Mouse (Mus musculus): ENCODE measurements at regions not wholly inside any gene's neighbourhood (a gene's known extent, or its start where the extent isn't known, plus 50 kb on each side); places are given as distances from the start of the nearest gene placed in this dataset.
A peak's percentile ranks its signal among the peaks of the same experiment; 100 is the strongest.

GRCm38 (mm10) chr2:143246131-143246665 is 167.9 kb downstream of the Otor start:
- ATAC-seq (ENCODE audit: extremely low read depth, insufficient number of reproducible peaks, low FRiP score, poor library complexity, severe bottlenecking) = no peak

- no peak for ATAC-seq (ENCODE audit: extremely low read depth, insufficient number of reproducible peaks, low FRiP score, poor library complexity, severe bottlenecking)
Observed at GRCm38 (mm10) chr2:143269026-143269425, 190.8 kb downstream of the Otor start.

GRCm38 (mm10) chr2:143270826-143271225 is 192.6 kb downstream of the Otor start:
- ATAC-seq (ENCODE audit: extremely low read depth, insufficient number of reproducible peaks, low FRiP score, poor library complexity, severe bottlenecking) = no peak

- no peak for ATAC-seq (ENCODE audit: extremely low read depth, insufficient number of reproducible peaks, low FRiP score, poor library complexity, severe bottlenecking)
Observed at GRCm38 (mm10) chr2:143305747-143306570, 227.7 kb downstream of the Otor start.

GRCm38 (mm10) chr2:143306571-143306925 is 228.3 kb downstream of the Otor start:
- ATAC-seq (ENCODE audit: extremely low read depth, insufficient number of reproducible peaks, low FRiP score, poor library complexity, severe bottlenecking) = no peak

GRCm38 (mm10) chr2:143325486-143325885 is 220.5 kb upstream of the Pcsk2 start:
- 0 out of 2 replicates have a peak, but pooled peaks have one; percentile 6 for ATAC-seq (ENCODE audit: extremely low read depth, insufficient number of reproducible peaks, low FRiP score, poor library complexity, severe bottlenecking)

- ATAC-seq (ENCODE audit: extremely low read depth, insufficient number of reproducible peaks, low FRiP score, poor library complexity, severe bottlenecking) = no peak
Observed at GRCm38 (mm10) chr2:143332071-143332470, 213.9 kb upstream of the Pcsk2 start.

GRCm38 (mm10) chr2:143340364-143340763 is 205.6 kb upstream of the Pcsk2 start:
- ATAC-seq (ENCODE audit: extremely low read depth, insufficient number of reproducible peaks, low FRiP score, poor library complexity, severe bottlenecking) = no peak

- no peak for ATAC-seq (ENCODE audit: extremely low read depth, insufficient number of reproducible peaks, low FRiP score, poor library complexity, severe bottlenecking)
Observed at GRCm38 (mm10) chr2:143364193-143364592, 181.8 kb upstream of the Pcsk2 start.

- no peak for ATAC-seq (ENCODE audit: extremely low read depth, insufficient number of reproducible peaks, low FRiP score, poor library complexity, severe bottlenecking)
Observed at GRCm38 (mm10) chr2:143365976-143366375, 180.0 kb upstream of the Pcsk2 start.

Measured in neutrophil, adult 5-6 weeks (primary cell).